Mouse (Mus musculus) C2C12 (cell line): ENCODE results near the gene Btg3.

Experiments
- CEBPB ChIP-seq: IDR thresholded peaks from one replicate; pipeline ENCODE4 v1.6.1; 2011; ENCODE audit warnings: low read depth, mild to moderate bottlenecking, control low read depth, moderate library complexity
- CTCF ChIP-seq: IDR thresholded peaks from one replicate; pipeline ENCODE4 v1.5.1; 2011; ENCODE audit not compliant: control insufficient read depth, insufficient read depth, insufficient read length
- MAX ChIP-seq: IDR thresholded peaks from one replicate; pipeline ENCODE4 v1.6.1; 2011; ENCODE audit warnings: mild to moderate bottlenecking, control low read depth
- MYOD1 ChIP-seq: IDR thresholded peaks from one replicate; pipeline ENCODE4 v1.6.1; 2011; ENCODE audit warnings: low read depth; ENCODE audit not compliant: control insufficient read depth, insufficient read length
- USF1 ChIP-seq: IDR thresholded peaks from one replicate; pipeline ENCODE4 v1.6.1; 2011; ENCODE audit warnings: low read depth, mild to moderate bottlenecking, control low read depth, moderate library complexity

GRCm38 (mm10) chr16:78376745-78377570, at the start of gene Btg3:
- TF ChIP-seq USF1 (no peak), CTCF (no peak), MAX (peak; percentile 71), MYOD1 (no peak), CEBPB (no peak)
